In the genomic region with DNA sequence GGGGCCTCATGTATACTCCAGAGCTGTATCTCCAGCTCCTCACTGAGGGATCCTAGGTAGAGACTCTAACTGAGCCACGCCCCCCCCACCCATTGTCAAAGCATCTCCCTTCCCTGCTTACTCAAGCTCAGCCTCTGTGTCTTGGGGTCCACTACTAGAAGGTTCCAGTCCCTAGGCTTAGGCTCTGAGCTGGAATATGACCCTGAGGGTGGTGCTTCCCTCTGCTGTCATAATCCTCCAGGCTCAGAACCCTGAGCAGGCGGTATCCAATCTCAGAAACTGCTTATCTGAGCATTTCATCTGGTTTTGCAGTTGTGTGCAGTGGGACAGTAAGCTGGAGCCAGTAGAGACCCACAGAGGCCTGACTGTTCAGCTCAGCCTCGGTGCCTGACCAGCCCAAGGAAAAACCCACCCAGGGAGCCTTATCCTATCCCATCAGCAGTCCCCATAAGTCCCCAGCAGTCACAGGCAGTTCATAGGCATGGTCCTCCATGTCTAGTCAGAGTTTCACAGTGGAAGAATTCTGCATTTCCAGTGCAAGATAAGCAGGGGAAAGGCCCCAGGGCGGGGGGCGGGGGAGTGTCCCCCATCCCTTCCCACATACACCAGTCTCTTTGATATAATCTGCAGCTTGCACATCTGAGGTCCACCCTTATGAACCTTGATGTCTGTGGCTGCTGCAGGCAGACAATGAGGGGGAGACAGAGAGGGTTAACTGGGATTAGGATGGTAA, we compare ENCODE assay signal across 9 mouse cellular contexts. TPM values are rescaled to one million over a fixed set of nuclear protein-coding genes. Genes with fewer than 3 reads are reported as not detected.
DNase-seq lines count a peak whose midpoint lies in the region; ATAC-seq and TF ChIP-seq lines count a peak whose summit lies in the region.
"Had no signal": no experiment of that assay in that cellular context is flagged by ENCODE, and none has a peak within 500 bp of the region (broad histone marks: within the 10 kb centered on the region; RNA-seq: fewer than 3 reads in every experiment).

No protein-coding gene starts in this region.

- no peak for DNase-seq in forebrain, embryonic 11.5 days (ENCODE audit: low spot score)
- no peak for DNase-seq in liver, embryonic 11.5 days (ENCODE audit: low spot score)
- DNase-seq in liver, postnatal 0 days: no peak
- DNase-seq in CD4-positive, CD25-positive, alpha-beta regulatory T cell, adult 2 months (ENCODE audit: low read depth, low spot score): peak; percentile 26
- DNase-seq in liver, embryonic 13.5 days: no peak
- DNase-seq in adrenal gland, postnatal 4 days (ENCODE audit: low spot score in 2 of 2): no peak
- no peak for DNase-seq in cerebellum, postnatal 25 days
- DNase-seq: adrenal gland, adult 8-10 months had no signal

- peaks cover 61% of the 10 kb centered on the region for H3K36me3 ChIP-seq in forebrain, embryonic 12.5 days (replicated peaks)
- no peaks in the 10 kb centered on the region; the same call in 1 of the 2 replicates for H3K36me3 ChIP-seq in forebrain, embryonic 11.5 days (ENCODE audit: control insufficient read depth, insufficient read depth, low read length)
- H3K36me3 ChIP-seq in liver, embryonic 11.5 days (ENCODE audit: control insufficient read depth, insufficient read depth, low read length): peaks cover 7% of the 10 kb centered on the region; the same call in 1 of the 2 replicates
- H3K36me3 ChIP-seq in liver, postnatal 0 days (replicated peaks; ENCODE audit: insufficient read depth, low read length): peaks cover 27% of the 10 kb centered on the region
- peaks cover 48% of the 10 kb centered on the region for H3K36me3 ChIP-seq in liver, embryonic 13.5 days

- H3K27me3 ChIP-seq in forebrain, embryonic 12.5 days: no peaks in the 10 kb centered on the region
- H3K27me3 ChIP-seq in forebrain, embryonic 11.5 days (ENCODE audit: control insufficient read depth, insufficient read depth, low read length): no peaks in the 10 kb centered on the region
- H3K27me3 ChIP-seq in liver, embryonic 11.5 days (replicated peaks; ENCODE audit: control insufficient read depth, insufficient read depth, low read length): no peaks in the 10 kb centered on the region
- no peaks in the 10 kb centered on the region for H3K27me3 ChIP-seq in liver, postnatal 0 days (ENCODE audit: insufficient read depth, low read length)
- no peaks in the 10 kb centered on the region for H3K27me3 ChIP-seq in liver, embryonic 13.5 days

- WGBS in forebrain, embryonic 12.5 days: 86% methylated on average over 5 of the region's 5 CpGs
- WGBS in forebrain, embryonic 11.5 days: 85% methylated on average over 5 of the region's 5 CpGs
- 54% methylated on average over 5 of the region's 5 CpGs for WGBS in liver, embryonic 11.5 days
- 61% methylated on average over 5 of the region's 5 CpGs for WGBS in liver, postnatal 0 days (ENCODE audit: insufficient replicate concordance)
- WGBS in liver, embryonic 13.5 days (ENCODE audit: insufficient replicate concordance): 37% methylated on average over 5 of the region's 5 CpGs

- no peak for ATAC-seq in forebrain, embryonic 12.5 days (ENCODE audit: low FRiP score)
- no peak for ATAC-seq in forebrain, embryonic 11.5 days (replicated peaks; ENCODE audit: low FRiP score)
- peak; percentile 51 for ATAC-seq in liver, embryonic 11.5 days (replicated peaks; ENCODE audit: low FRiP score)
- no peak for ATAC-seq in liver, postnatal 0 days
- ATAC-seq in liver, embryonic 13.5 days (ENCODE audit: low read depth): peak; percentile 55

- no peak for TF ChIP-seq EP300 in liver, postnatal 0 days (IDR thresholded peaks at IDR 0.05; ENCODE audit: low read depth)

- no peak overlapping the region for H3K4me3 ChIP-seq in forebrain, embryonic 12.5 days (replicated peaks)
- H3K4me3 ChIP-seq in forebrain, embryonic 11.5 days (ENCODE audit: low read depth, low read length): no peak overlapping the region
- H3K4me3 ChIP-seq in liver, embryonic 11.5 days (ENCODE audit: low read depth, low read length): no peak overlapping the region
- no peak overlapping the region for H3K4me3 ChIP-seq in liver, postnatal 0 days (ENCODE audit: low read depth, low read length)
- no peak overlapping the region for H3K4me3 ChIP-seq in liver, embryonic 13.5 days (replicated peaks)

- peak overlapping the region; percentile 36; the same call in 1 of the 2 replicates for H3K27ac ChIP-seq in forebrain, embryonic 12.5 days
- no peak overlapping the region for H3K27ac ChIP-seq in forebrain, embryonic 11.5 days (ENCODE audit: low read depth, low read length)
- no peak overlapping the region for H3K27ac ChIP-seq in liver, embryonic 11.5 days (ENCODE audit: low read depth, low read length)
- H3K27ac ChIP-seq in liver, postnatal 0 days (ENCODE audit: low read depth): no peak overlapping the region
- no peak overlapping the region for H3K27ac ChIP-seq in liver, embryonic 13.5 days

- H3K9ac ChIP-seq in forebrain, embryonic 12.5 days: no peak overlapping the region
- H3K9ac ChIP-seq in forebrain, embryonic 11.5 days (ENCODE audit: low read length): no peak overlapping the region
- no peak overlapping the region for H3K9ac ChIP-seq in liver, embryonic 11.5 days (ENCODE audit: low read depth, low read length)
- no peak overlapping the region for H3K9ac ChIP-seq in liver, postnatal 0 days (replicated peaks)
- no peak overlapping the region for H3K9ac ChIP-seq in liver, embryonic 13.5 days

- H3K4me2 ChIP-seq in forebrain, embryonic 12.5 days: no peak overlapping the region
- H3K4me2 ChIP-seq in forebrain, embryonic 11.5 days (ENCODE audit: low read depth, low read length, severe bottlenecking): no peak overlapping the region
- no peak overlapping the region for H3K4me2 ChIP-seq in liver, embryonic 11.5 days
- H3K4me2 ChIP-seq in liver, postnatal 0 days (ENCODE audit: low read depth, low read length): no peak overlapping the region
- no peak overlapping the region for H3K4me2 ChIP-seq in liver, embryonic 13.5 days

- H3K9me3 ChIP-seq in forebrain, embryonic 12.5 days: no peaks in the 10 kb centered on the region
- no peaks in the 10 kb centered on the region for H3K9me3 ChIP-seq in forebrain, embryonic 11.5 days (ENCODE audit: control insufficient read depth, low read length)
- no peaks in the 10 kb centered on the region for H3K9me3 ChIP-seq in liver, embryonic 11.5 days (ENCODE audit: control insufficient read depth, low read length)
- H3K9me3 ChIP-seq in liver, postnatal 0 days (ENCODE audit: low read length): no peaks in the 10 kb centered on the region
- H3K9me3 ChIP-seq in liver, embryonic 13.5 days (replicated peaks): no peaks in the 10 kb centered on the region

- TF ChIP-seq CTCF in liver, postnatal 0 days (IDR thresholded peaks at IDR 0.05; ENCODE audit: low read depth): no peak

- no peaks in the 10 kb centered on the region; the same call in 1 of the 2 replicates for H3K4me1 ChIP-seq in forebrain, embryonic 12.5 days
- no peaks in the 10 kb centered on the region for H3K4me1 ChIP-seq in forebrain, embryonic 11.5 days (replicated peaks; ENCODE audit: control insufficient read depth, insufficient read depth, low read length)
- H3K4me1 ChIP-seq in liver, embryonic 11.5 days (replicated peaks; ENCODE audit: control insufficient read depth, insufficient read depth, low read length): peaks cover 5% of the 10 kb centered on the region; the same call in 1 of the 2 replicates
- no peaks in the 10 kb centered on the region for H3K4me1 ChIP-seq in liver, postnatal 0 days (ENCODE audit: insufficient read depth)
- H3K4me1 ChIP-seq in liver, embryonic 13.5 days (replicated peaks): peaks cover 10% of the 10 kb centered on the region

RNA-seq across cellular contexts. Expression of gene Bhlha15, which starts 27.8 kb away (rescaled TPM):
- polyA plus RNA-seq in forebrain, embryonic 12.5 days (2016; fragmentation: Nextera tagmentation; extraction: Ambion mirVana): 0.09 and 0.13 TPM in 2 replicates
- polyA plus RNA-seq in forebrain, embryonic 11.5 days (2014; fragmentation: Nextera tagmentation; extraction: Ambion mirVana): 0.12 TPM in 1 of 2 replicates, not detected in the other
- polyA plus RNA-seq in liver, embryonic 11.5 days (2014; fragmentation: Nextera tagmentation; extraction: Ambion mirVana): 1.3 and 1.6 TPM in 2 replicates
- polyA plus RNA-seq in liver, postnatal 0 days (2015; fragmentation: Nextera tagmentation; extraction: Ambion mirVana): 0.16 and 0.19 TPM in 2 replicates
- polyA plus RNA-seq in liver, embryonic 13.5 days (2015; fragmentation: Nextera tagmentation; extraction: Ambion mirVana): 0.41 and 0.65 TPM in 2 replicates
- total RNA-seq in adrenal gland, postnatal 4 days (2021): 1 to 10 TPM in 1 of 2 experiments, under 1 TPM in 1; 0.96 to 3.1 TPM

Comparison
In these comparisons a context has a peak if more than half of its experiments do, and no peak if none do; other contexts are left out.
1. ATAC-seq: peak in liver, embryonic 11.5 days (single experiment) and liver, embryonic 13.5 days (single experiment); none in forebrain, embryonic 12.5 days (single experiment), forebrain, embryonic 11.5 days (single experiment) and liver, postnatal 0 days (single experiment).